Mouse (Mus musculus): ENCODE data around the gene Nhlrc2.

- TF ChIP-seq FLI1 (IDR thresholded peaks at IDR 0.05; ENCODE audit: low read length): no peak
- no peak for TF ChIP-seq GATA1 (IDR thresholded peaks at IDR 0.05; ENCODE audit: borderline replicate concordance, low read length)
These were observed 23.2 kb downstream of the Nhlrc2 start for GRCm38 (mm10) chr19:56571234-56571633.
